Mouse (Mus musculus): ENCODE data around the gene Ube2n.

Ube2n gene

GRCm38 (mm10) chr10:95509263-95509662 lies 5.7 kb upstream of the Ube2n start:
- TF ChIP-seq GATA4 (IDR thresholded peaks at IDR 0.05; ENCODE audit: insufficient replicate concordance, low read length) = no peak

GRCm38 (mm10) chr10:95512635-95513034 lies 2.3 kb upstream of the Ube2n start:
- no peak for TF ChIP-seq GATA4 (IDR thresholded peaks at IDR 0.05; ENCODE audit: insufficient replicate concordance, low read length)

- TF ChIP-seq GATA4 (IDR thresholded peaks at IDR 0.05; ENCODE audit: insufficient replicate concordance, low read length) = no peak
Observed at GRCm38 (mm10) chr10:95513768-95514556, 983 bp upstream of the Ube2n start.

GRCm38 (mm10) chr10:95515293-95515931 lies 467 bp downstream of the Ube2n start:
- TF ChIP-seq GATA4 (IDR thresholded peaks at IDR 0.05; ENCODE audit: insufficient replicate concordance, low read length) = no peak

GRCm38 (mm10) chr10:95517656-95518055 lies 2.7 kb downstream of the Ube2n start:
- no peak for TF ChIP-seq GATA4 (IDR thresholded peaks at IDR 0.05; ENCODE audit: insufficient replicate concordance, low read length)

- TF ChIP-seq GATA4 (IDR thresholded peaks at IDR 0.05; ENCODE audit: insufficient replicate concordance, low read length) = no peak
Observed at GRCm38 (mm10) chr10:95525037-95525675, 10.2 kb downstream of the Ube2n start.

- TF ChIP-seq GATA4 (IDR thresholded peaks at IDR 0.05; ENCODE audit: insufficient replicate concordance, low read length) = no peak
Observed at GRCm38 (mm10) chr10:95525871-95526270, 10.9 kb downstream of the Ube2n start.

GRCm38 (mm10) chr10:95526495-95527122 lies 11.7 kb downstream of the Ube2n start:
- TF ChIP-seq GATA4 (IDR thresholded peaks at IDR 0.05; ENCODE audit: insufficient replicate concordance, low read length) = no peak

- TF ChIP-seq GATA4 (IDR thresholded peaks at IDR 0.05; ENCODE audit: insufficient replicate concordance, low read length) = no peak
Observed at GRCm38 (mm10) chr10:95530551-95531121, 15.7 kb downstream of the Ube2n start.

- no peak for TF ChIP-seq GATA4 (IDR thresholded peaks at IDR 0.05; ENCODE audit: insufficient replicate concordance, low read length)
Observed at GRCm38 (mm10) chr10:95532916-95533315, 18.0 kb downstream of the Ube2n start.

GRCm38 (mm10) chr10:95533382-95533781 lies 18.4 kb downstream of the Ube2n start:
- TF ChIP-seq GATA4 (IDR thresholded peaks at IDR 0.05; ENCODE audit: insufficient replicate concordance, low read length) = no peak

- no peak for TF ChIP-seq GATA4 (IDR thresholded peaks at IDR 0.05; ENCODE audit: insufficient replicate concordance, low read length)
Observed at GRCm38 (mm10) chr10:95535399-95536221, 20.7 kb downstream of the Ube2n start.

- TF ChIP-seq GATA4 (IDR thresholded peaks at IDR 0.05; ENCODE audit: insufficient replicate concordance, low read length) = no peak
Observed at GRCm38 (mm10) chr10:95536222-95536541, 21.2 kb downstream of the Ube2n start.

- no peak for TF ChIP-seq GATA4 (IDR thresholded peaks at IDR 0.05; ENCODE audit: insufficient replicate concordance, low read length)
Observed at GRCm38 (mm10) chr10:95539260-95539659, 24.3 kb downstream of the Ube2n start.

GRCm38 (mm10) chr10:95539841-95540240 lies 24.9 kb downstream of the Ube2n start:
- no peak for TF ChIP-seq GATA4 (IDR thresholded peaks at IDR 0.05; ENCODE audit: insufficient replicate concordance, low read length)

Measured in liver, adult (tissue).